ENCODE assay signal across 8 mouse cellular contexts in genomic region chr6:34909631-34910345, GRCm38 (mm10). TPM values are rescaled to one million over a fixed set of nuclear protein-coding genes. Genes with fewer than 3 reads are reported as not detected.
DNase-seq lines count a peak whose midpoint lies in the region; ATAC-seq lines count a peak whose summit lies in the region.

No protein-coding gene starts in this region.

- 53% methylated on average over 8 of the region's 8 CpGs for WGBS in embryonic facial prominence, embryonic 10.5 days
- 48% methylated on average over 8 of the region's 8 CpGs for WGBS in intestine, embryonic 14.5 days
- 50% methylated on average over 8 of the region's 8 CpGs for WGBS in midbrain, embryonic 14.5 days

- no peak for ATAC-seq in intestine, embryonic 14.5 days (replicated peaks; ENCODE audit: low FRiP score, low TSS enrichment, low read depth)
- no peak for ATAC-seq in midbrain, embryonic 14.5 days (ENCODE audit: low FRiP score, low TSS enrichment)

- H3K27ac ChIP-seq in embryonic facial prominence, embryonic 10.5 days (replicated peaks), result peak overlapping the region; percentile 90; the same call in 1 of the 2 replicates
- no peak overlapping the region for H3K27ac ChIP-seq in intestine, embryonic 14.5 days (ENCODE audit: low read depth)
- peak overlapping the region; percentile 88; the same call in 1 of the 2 replicates for H3K27ac ChIP-seq in midbrain, embryonic 14.5 days (replicated peaks; ENCODE audit: low read depth, low read length)

- peak overlapping the region; percentile 63 for H3K9ac ChIP-seq in intestine, embryonic 14.5 days (ENCODE audit: low read length)
- peak overlapping the region; percentile 69 for H3K9ac ChIP-seq in midbrain, embryonic 14.5 days (replicated peaks; ENCODE audit: low read length)

- peaks cover 43% of the 10 kb centered on the region for H3K36me3 ChIP-seq in embryonic facial prominence, embryonic 10.5 days (replicated peaks)
- H3K36me3 ChIP-seq in intestine, embryonic 14.5 days (ENCODE audit: control insufficient read depth, insufficient read depth, low read length), result peaks cover 33% of the 10 kb centered on the region
- peaks cover 27% of the 10 kb centered on the region for H3K36me3 ChIP-seq in midbrain, embryonic 14.5 days (ENCODE audit: control insufficient read depth, insufficient read depth, low read length)

- peak overlapping the region; percentile 84 for H3K4me3 ChIP-seq in embryonic facial prominence, embryonic 10.5 days
- H3K4me3 ChIP-seq in intestine, embryonic 14.5 days (ENCODE audit: low read depth, low read length), result peak overlapping the region; percentile 77
- H3K4me3 ChIP-seq in midbrain, embryonic 14.5 days (replicated peaks; ENCODE audit: low read depth, low read length), result peak overlapping the region; percentile 77

- H3K4me1 ChIP-seq in embryonic facial prominence, embryonic 10.5 days, result peaks cover 34% of the 10 kb centered on the region
- H3K4me1 ChIP-seq in intestine, embryonic 14.5 days (replicated peaks; ENCODE audit: control insufficient read depth, insufficient read depth, low read length), result peaks cover 7% of the 10 kb centered on the region
- peaks cover 11% of the 10 kb centered on the region for H3K4me1 ChIP-seq in midbrain, embryonic 14.5 days (ENCODE audit: control insufficient read depth, insufficient read depth, low read length)

- H3K27me3 ChIP-seq in embryonic facial prominence, embryonic 10.5 days (replicated peaks; ENCODE audit: low read depth, poor library complexity, severe bottlenecking), result no peaks in the 10 kb centered on the region
- H3K27me3 ChIP-seq in intestine, embryonic 14.5 days (replicated peaks; ENCODE audit: control insufficient read depth, insufficient read depth, low read length), result no peaks in the 10 kb centered on the region
- no peaks in the 10 kb centered on the region for H3K27me3 ChIP-seq in midbrain, embryonic 14.5 days (ENCODE audit: control insufficient read depth, insufficient read depth, low read length)

- no peaks in the 10 kb centered on the region for H3K9me3 ChIP-seq in embryonic facial prominence, embryonic 10.5 days
- no peaks in the 10 kb centered on the region for H3K9me3 ChIP-seq in intestine, embryonic 14.5 days (ENCODE audit: control insufficient read depth, low read length)
- no peaks in the 10 kb centered on the region for H3K9me3 ChIP-seq in midbrain, embryonic 14.5 days (ENCODE audit: control insufficient read depth, low read length)

- DNase-seq in kidney, adult 18-20 months, result peak; percentile 34
- no peak for DNase-seq in kidney, postnatal 4 days
- no peak for DNase-seq in embryonic facial prominence, embryonic 10.5 days (ENCODE audit: low spot score)
- no peak for DNase-seq in intestine, embryonic 14.5 days (ENCODE audit: low spot score)
- DNase-seq in midbrain, embryonic 14.5 days, result no peak
- DNase-seq in layer of hippocampus, postnatal 14 days (ENCODE audit: low spot score in 2 of 2), result no peak
- no peak for DNase-seq in B cell, adult 2 months
- DNase-seq in Muller cell, postnatal 12 days (ENCODE audit: inconsistent ontology term), result no peak

- H3K4me2 ChIP-seq in intestine, embryonic 14.5 days (ENCODE audit: low read length), result peak overlapping the region; percentile 66
- H3K4me2 ChIP-seq in midbrain, embryonic 14.5 days (ENCODE audit: low read length), result peak overlapping the region; percentile 74

RNA-seq across cellular contexts. Expression of gene Wdr91, which starts 0.9 kb away (rescaled TPM):
- polyA plus RNA-seq in embryonic facial prominence, embryonic 10.5 days (2016; fragmentation: Nextera tagmentation; extraction: Ambion mirVana), result 11.9 and 13.2 TPM in 2 replicates
- polyA plus RNA-seq in intestine, embryonic 14.5 days (2014; fragmentation: Nextera tagmentation; extraction: Ambion mirVana), result 8.2 and 9.2 TPM in 2 replicates
- polyA plus RNA-seq in midbrain, embryonic 14.5 days (2014; fragmentation: Nextera tagmentation; extraction: Ambion mirVana), result 14.8 and 17.5 TPM in 2 replicates
- 10 to 100 TPM; 34.6 to 38.6 TPM for total RNA-seq in layer of hippocampus, postnatal 14 days (2021)

RNA-seq across cellular contexts. Expression of gene Stra8, which starts 10.2 kb away (rescaled TPM):
- polyA plus RNA-seq in embryonic facial prominence, embryonic 10.5 days (2016; fragmentation: Nextera tagmentation; extraction: Ambion mirVana), result 0.12 TPM in 1 of 2 replicates, not detected in the other
- polyA plus RNA-seq in intestine, embryonic 14.5 days (2014; fragmentation: Nextera tagmentation; extraction: Ambion mirVana), result not detected in 2 replicates
- not detected in 2 replicates for polyA plus RNA-seq in midbrain, embryonic 14.5 days (2014; fragmentation: Nextera tagmentation; extraction: Ambion mirVana)
- total RNA-seq in layer of hippocampus, postnatal 14 days (2021), result not detected

RNA-seq across cellular contexts. Expression of gene Cyren, which starts 31.9 kb away (rescaled TPM):
- 18.9 and 19.2 TPM in 2 replicates for polyA plus RNA-seq in embryonic facial prominence, embryonic 10.5 days (2016; fragmentation: Nextera tagmentation; extraction: Ambion mirVana)
- 9.4 and 9.7 TPM in 2 replicates for polyA plus RNA-seq in intestine, embryonic 14.5 days (2014; fragmentation: Nextera tagmentation; extraction: Ambion mirVana)
- polyA plus RNA-seq in midbrain, embryonic 14.5 days (2014; fragmentation: Nextera tagmentation; extraction: Ambion mirVana), result 6.1 and 8.7 TPM in 2 replicates
- 1 to 10 TPM; 5.0 to 5.4 TPM for total RNA-seq in layer of hippocampus, postnatal 14 days (2021)

RNA-seq across cellular contexts. Expression of gene Tmem140, which starts 46.8 kb away (rescaled TPM):
- 1.8 and 1.9 TPM in 2 replicates for polyA plus RNA-seq in embryonic facial prominence, embryonic 10.5 days (2016; fragmentation: Nextera tagmentation; extraction: Ambion mirVana)
- polyA plus RNA-seq in intestine, embryonic 14.5 days (2014; fragmentation: Nextera tagmentation; extraction: Ambion mirVana), result 1.2 TPM in 2 replicates
- 0.70 and 1.1 TPM in 2 replicates for polyA plus RNA-seq in midbrain, embryonic 14.5 days (2014; fragmentation: Nextera tagmentation; extraction: Ambion mirVana)
- 1 to 10 TPM; 1.9 to 2.7 TPM for total RNA-seq in layer of hippocampus, postnatal 14 days (2021)
